Mouse (Mus musculus) heart, embryonic 16.5 days (tissue): ENCODE measurements around the gene Ccdc34. TPM values are rescaled to one million over a fixed set of nuclear protein-coding genes. Genes with fewer than 3 reads are reported as not detected.

Experiments
- ATAC-seq: fragments of 200-750 bp; cut with Nextera tagmentation; replicated peaks from 2 replicates; pipeline ENCODE4 v1.8.0; 2017; ENCODE audit warnings: moderate number of reproducible peaks; ENCODE audit not compliant: insufficient read depth, low FRiP score; ENCODE audit errors: extremely low read depth
- H3K27ac ChIP-seq: fragments of 300-500 bp; sonication (generic); 2 replicates; pipeline ENCODE4 v1.5.1; 2014; ENCODE audit warnings: mild to moderate bottlenecking, low read length, control low read depth, moderate library complexity
- H3K27me3 ChIP-seq: fragments of 300-500 bp; sonication (generic); 2 replicates; pipeline ENCODE4 v1.6.1; 2014; ENCODE audit warnings: low read length, mixed read lengths; ENCODE audit not compliant: control insufficient read depth, insufficient read depth
- H3K36me3 ChIP-seq: fragments of 300-500 bp; sonication (generic); 2 replicates; pipeline ENCODE4 v1.6.1; 2014; ENCODE audit not compliant: control insufficient read depth, insufficient read depth
- H3K4me1 ChIP-seq: fragments of 300-500 bp; sonication (generic); 2 replicates; pipeline ENCODE4 v1.6.1; 2014; ENCODE audit warnings: low read length, mixed read lengths; ENCODE audit not compliant: control insufficient read depth, insufficient read depth
- H3K4me2 ChIP-seq: fragments of 300-500 bp; sonication (generic); 2 replicates; pipeline ENCODE4 v1.6.1; 2014; ENCODE audit warnings: low read depth, mild to moderate bottlenecking, control low read depth, low read length
- H3K4me3 ChIP-seq: fragments of 300-500 bp; sonication (generic); 2 replicates; pipeline ENCODE4 v1.5.1; 2014; ENCODE audit warnings: mild to moderate bottlenecking, control low read depth, low read length
- H3K9ac ChIP-seq: fragments of 300-500 bp; sonication (generic); 2 replicates; pipeline ENCODE4 v1.6.1; 2014; ENCODE audit warnings: low read length, control low read depth
- H3K9me3 ChIP-seq: fragments of 300-500 bp; sonication (generic); replicated peaks from 2 replicates; pipeline ENCODE4 v1.6.1; 2016; ENCODE audit warnings: low read length; ENCODE audit not compliant: control insufficient read depth
- WGBS: fragments of 180-500 bp; shearing (Covaris S2); extraction: QIAGEN DNeasy Blood & Tissue Kit; methylation state at CpG from one replicate; pipeline ENCODE4 v1.1.7; 2014; 5-methylcytosine and 5-hydroxymethylcytosine counted together
- polyA plus RNA-seq: library from polyadenylated mRNA; unstranded; fragments of >200 nt; fragmentation: Nextera tagmentation; extraction: Ambion mirVana; gene quantifications from 2 replicates; pipeline ENCODE4 v1.2.1, GENCODE M21; 2015

Gene Ccdc34
- polyA plus RNA-seq, 1 experiment from 2014 or later, result 26.4 TPM

DNA sequence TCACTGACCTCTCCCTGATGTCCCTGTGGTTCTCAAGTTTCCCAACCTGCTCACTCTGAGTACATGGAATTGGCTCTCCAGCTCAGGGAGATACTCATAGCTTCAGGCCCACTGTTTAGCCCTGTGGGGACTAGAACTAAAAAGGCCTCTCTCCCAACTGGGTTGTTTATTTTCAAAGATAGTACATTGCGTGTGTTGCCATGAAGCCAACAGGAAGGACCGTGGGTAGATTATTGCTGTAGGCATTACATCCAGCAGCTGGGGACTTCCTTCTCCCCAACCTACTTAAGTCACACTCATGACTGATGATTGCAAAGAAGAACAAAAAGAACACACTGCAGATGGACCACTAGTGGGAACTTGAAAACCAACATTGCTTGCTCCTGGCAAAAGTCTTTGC, 159.8 kb downstream of the Ccdc34 start:
- Histone ChIP-seq H3K9me3 (no peaks in the 10 kb centered on the region), H3K36me3 (no peaks in the 10 kb centered on the region), H3K4me2 (no peak overlapping the region), H3K4me3 (no peak overlapping the region), H3K9ac (peak overlapping the region; percentile 36; the same call in 1 of the 2 replicates), H3K4me1 (peaks cover 44% of the 10 kb centered on the region), H3K27ac (peak overlapping the region; percentile 88), H3K27me3 (no peaks in the 10 kb centered on the region)
- ATAC-seq, result no peak
- WGBS, result 35% methylated on average over 2 of the region's 2 CpGs

DNA sequence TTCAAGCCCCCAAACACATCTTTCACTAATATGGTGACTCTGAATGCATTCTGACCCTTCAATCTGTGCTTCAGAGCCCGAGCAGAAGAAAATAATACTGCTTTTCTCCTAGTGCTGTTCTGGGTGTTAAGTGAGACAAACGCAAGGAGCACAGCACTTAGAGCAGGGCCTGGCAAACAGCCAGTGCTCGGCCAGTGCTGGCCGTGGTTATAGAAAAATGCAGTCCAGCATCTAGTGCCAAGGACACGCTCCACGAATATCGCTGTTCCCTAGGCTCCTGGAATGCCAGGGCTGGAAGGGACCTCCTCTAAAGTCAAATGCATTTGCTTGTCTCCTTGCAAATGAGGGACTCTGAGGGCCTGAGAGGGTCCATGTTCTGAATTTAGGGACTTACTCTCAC, 160.3 kb downstream of the Ccdc34 start:
- Histone ChIP-seq H3K36me3 (no peaks in the 10 kb centered on the region), H3K4me1 (peaks cover 49% of the 10 kb centered on the region)
- ATAC-seq, result peak; percentile 79

DNA sequence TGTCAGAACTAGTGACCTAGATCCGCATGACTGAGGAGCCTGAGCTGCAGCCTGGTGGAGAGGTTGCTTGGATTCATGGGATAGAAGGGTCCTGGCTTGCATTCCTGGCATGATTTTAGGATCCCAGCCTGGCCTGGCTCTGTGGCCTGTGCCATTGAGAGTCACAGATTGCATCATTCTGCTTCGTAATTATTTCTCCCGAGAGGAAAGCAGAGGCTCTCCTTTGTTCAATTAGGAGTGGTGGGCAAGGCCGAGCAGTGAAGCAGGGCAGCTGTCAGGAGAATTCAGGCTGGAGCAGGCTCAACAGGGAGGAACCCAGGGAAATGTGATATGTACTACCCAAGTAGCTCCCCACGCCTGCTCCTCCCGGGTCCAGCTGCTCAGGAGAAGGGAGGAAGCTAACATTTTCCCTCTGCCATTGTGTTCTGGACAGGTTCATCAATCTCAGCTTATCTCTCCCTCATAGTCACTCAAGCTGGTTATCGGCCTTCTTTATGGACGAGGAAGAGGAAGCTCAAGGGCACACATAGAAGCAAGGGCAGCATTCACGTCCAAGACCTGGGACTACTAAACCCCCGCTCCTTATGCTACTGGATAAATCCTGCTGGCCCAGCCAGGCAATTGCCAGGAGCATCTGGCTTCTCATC, 162.2 kb downstream of the Ccdc34 start:
- Histone ChIP-seq H3K9ac (peak overlapping the region; percentile 13; the same call in 1 of the 2 replicates), H3K4me2 (no peak overlapping the region)
- ATAC-seq, result peak; percentile 39; the same call in 1 of the 2 replicates

More for the DNA sequence above, 160.3 kb downstream of the Ccdc34 start:
- Histone ChIP-seq H3K9me3 (no peaks in the 10 kb centered on the region), H3K4me2 (no peak overlapping the region), H3K9ac (no peak overlapping the region), H3K4me3 (no peak overlapping the region), H3K27ac (peak overlapping the region; percentile 88), H3K27me3 (no peaks in the 10 kb centered on the region)
- WGBS, result 20% methylated on average over 7 of the region's 7 CpGs

DNA sequence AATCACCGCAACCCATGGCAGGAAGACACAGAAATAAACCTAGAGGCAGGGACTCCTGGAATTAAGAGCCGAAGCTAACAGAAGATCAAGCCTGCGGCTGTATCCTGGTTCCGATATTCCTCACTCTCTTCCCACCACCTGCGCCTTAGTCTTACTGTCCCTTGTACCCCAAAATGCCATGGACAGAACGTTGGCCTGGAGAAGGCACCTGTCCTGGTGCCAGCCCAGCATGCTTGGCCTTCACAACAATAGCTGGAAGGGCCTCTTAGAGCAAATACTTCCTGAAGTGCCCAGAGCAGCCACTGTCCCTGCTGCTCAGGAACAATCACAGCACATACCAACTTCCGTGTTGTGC, 162.7 kb downstream of the Ccdc34 start:
- no peak for ATAC-seq
- H3K36me3 ChIP-seq, result no peaks in the 10 kb centered on the region
- no peak overlapping the region for H3K4me2 ChIP-seq
- peak overlapping the region; percentile 68 for H3K27ac ChIP-seq
- WGBS, result 54% methylated on average over 7 of the region's 7 CpGs
- no peaks in the 10 kb centered on the region for H3K9me3 ChIP-seq
- H3K27me3 ChIP-seq, result no peaks in the 10 kb centered on the region
- peaks cover 55% of the 10 kb centered on the region for H3K4me1 ChIP-seq
- H3K4me3 ChIP-seq, result no peak overlapping the region
- H3K9ac ChIP-seq, result 0 out of 2 replicates have a peak overlapping the region, but pooled peaks have one; percentile 13

More for the DNA sequence above, 162.2 kb downstream of the Ccdc34 start:
- Histone ChIP-seq H3K4me3 (no peak overlapping the region), H3K36me3 (no peaks in the 10 kb centered on the region), H3K27me3 (no peaks in the 10 kb centered on the region), H3K9me3 (no peaks in the 10 kb centered on the region), H3K27ac (peak overlapping the region; percentile 68), H3K4me1 (peaks cover 55% of the 10 kb centered on the region)
- 19% methylated on average over 10 of the region's 10 CpGs for WGBS

DNA sequence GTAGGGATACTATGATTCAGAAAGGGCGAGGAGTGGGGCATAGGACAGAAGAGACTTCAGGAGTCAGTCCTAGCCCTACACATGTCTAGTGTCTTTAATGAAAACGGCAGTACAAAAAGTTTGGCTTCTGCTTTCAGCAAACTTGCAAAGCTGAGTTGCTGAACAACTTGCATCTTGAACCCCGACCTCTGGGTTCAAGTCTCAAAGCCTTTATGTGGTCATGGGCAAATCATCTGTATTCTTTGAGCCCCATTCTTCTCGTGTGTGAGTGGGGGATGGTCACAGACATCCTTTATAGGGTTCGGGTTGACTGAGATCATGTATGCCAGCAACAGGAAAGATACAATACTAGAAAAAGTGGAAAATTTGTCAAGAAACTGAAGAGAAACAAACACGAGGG, 164.0 kb downstream of the Ccdc34 start:
- ATAC-seq, result no peak
- Histone ChIP-seq H3K4me1 (peaks cover 57% of the 10 kb centered on the region), H3K27me3 (no peaks in the 10 kb centered on the region), H3K4me3 (no peak overlapping the region), H3K9me3 (no peaks in the 10 kb centered on the region), H3K9ac (no peak overlapping the region), H3K36me3 (no peaks in the 10 kb centered on the region), H3K27ac (peak overlapping the region; percentile 68), H3K4me2 (no peak overlapping the region)
- 79% methylated on average over 6 of the region's 6 CpGs for WGBS

DNA sequence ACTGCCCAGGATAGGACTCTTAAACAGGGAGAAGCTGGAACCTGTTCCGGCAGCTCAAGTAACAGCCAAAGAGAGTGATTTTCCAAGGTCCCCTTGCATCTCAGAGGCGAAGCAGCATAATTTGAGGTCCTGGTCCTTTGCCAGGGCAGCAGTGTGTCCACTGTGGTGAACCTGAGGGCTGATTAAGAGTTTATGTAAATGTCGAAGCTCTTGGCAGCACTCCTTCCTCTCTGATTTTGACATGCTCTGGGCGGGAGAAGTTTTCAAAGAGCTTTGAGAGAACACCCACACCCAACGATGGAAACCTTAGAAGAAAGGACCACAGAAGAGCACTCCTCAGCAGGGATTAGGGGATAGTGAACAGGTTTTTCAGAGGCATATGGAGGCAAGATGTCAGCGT, 164.6 kb downstream of the Ccdc34 start:
- no peak for ATAC-seq
- H3K36me3 ChIP-seq, result no peaks in the 10 kb centered on the region
- H3K4me3 ChIP-seq, result no peak overlapping the region
- no peak overlapping the region for H3K4me2 ChIP-seq
- peaks cover 51% of the 10 kb centered on the region for H3K4me1 ChIP-seq
- WGBS, result 42% methylated on average over 6 of the region's 6 CpGs
- H3K9ac ChIP-seq, result no peak overlapping the region
- peak overlapping the region; percentile 68 for H3K27ac ChIP-seq
- H3K27me3 ChIP-seq, result no peaks in the 10 kb centered on the region
- H3K9me3 ChIP-seq, result no peaks in the 10 kb centered on the region

DNA sequence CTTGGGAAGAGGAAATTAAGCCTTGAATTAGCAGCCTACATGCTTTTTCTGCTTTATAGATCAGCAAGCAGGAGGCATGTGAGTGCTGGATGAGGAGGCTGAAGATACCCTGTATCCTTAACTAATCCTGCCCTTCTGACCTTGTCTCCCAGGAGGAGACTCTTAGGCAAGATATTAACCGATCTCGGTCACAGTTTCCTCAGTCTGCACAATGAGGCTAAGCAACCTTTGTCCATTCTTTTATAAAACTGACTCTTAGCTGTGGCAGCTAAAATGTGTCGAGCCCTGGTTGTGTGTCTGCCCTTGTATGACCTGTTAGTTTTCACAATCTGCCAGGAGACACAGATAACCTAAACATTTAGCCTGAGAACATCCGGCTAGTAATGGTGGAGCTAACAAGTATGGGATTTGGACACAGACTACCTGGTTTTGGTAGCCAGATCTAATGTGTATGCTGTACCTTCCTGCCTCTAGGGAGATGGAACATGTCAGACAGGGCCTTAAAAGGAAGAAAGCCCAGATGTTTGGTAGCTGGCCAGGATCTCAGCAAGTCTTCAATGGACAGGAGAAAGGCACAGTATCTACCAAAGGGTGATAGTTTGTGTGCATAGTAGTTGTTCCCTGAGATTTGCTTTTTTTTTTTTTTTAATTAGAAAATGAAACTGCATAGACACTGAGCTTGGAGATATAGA, 165.3 kb downstream of the Ccdc34 start:
- Histone ChIP-seq H3K4me2 (no peak overlapping the region), H3K4me3 (no peak overlapping the region), H3K36me3 (no peaks in the 10 kb centered on the region), H3K4me1 (peaks cover 50% of the 10 kb centered on the region), H3K9ac (no peak overlapping the region), H3K27ac (peak overlapping the region; percentile 68), H3K27me3 (no peaks in the 10 kb centered on the region), H3K9me3 (no peaks in the 10 kb centered on the region)
- ATAC-seq, result no peak
- WGBS, result 53% methylated on average over 4 of the region's 4 CpGs

DNA sequence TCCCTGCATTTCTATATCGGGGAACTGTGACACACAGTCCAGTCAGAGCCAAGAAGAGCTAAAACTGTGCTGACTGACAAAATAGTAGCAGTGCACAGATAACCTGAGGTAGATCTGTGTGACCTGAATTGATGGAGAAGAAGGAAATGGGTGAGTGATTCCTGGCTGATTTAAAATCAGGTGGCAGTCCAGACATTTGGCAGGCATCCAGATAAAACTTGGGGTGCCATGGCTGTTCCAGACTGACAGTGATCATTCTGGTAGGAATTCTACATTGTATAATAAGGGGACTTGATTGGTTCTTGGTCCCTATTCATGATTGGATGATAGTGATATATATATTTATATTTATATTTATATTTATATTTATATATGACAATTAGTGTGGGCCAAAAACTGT, 166.5 kb downstream of the Ccdc34 start:
- H3K4me1 ChIP-seq, result peaks cover 47% of the 10 kb centered on the region
- H3K27ac ChIP-seq, result no peak overlapping the region
- H3K9ac ChIP-seq, result no peak overlapping the region
- WGBS, result 79% methylated on average over 1 of the region's 1 CpGs
- H3K4me3 ChIP-seq, result no peak overlapping the region
- H3K36me3 ChIP-seq, result no peaks in the 10 kb centered on the region
- no peaks in the 10 kb centered on the region for H3K9me3 ChIP-seq
- no peaks in the 10 kb centered on the region for H3K27me3 ChIP-seq
- no peak for ATAC-seq
- H3K4me2 ChIP-seq, result no peak overlapping the region

DNA sequence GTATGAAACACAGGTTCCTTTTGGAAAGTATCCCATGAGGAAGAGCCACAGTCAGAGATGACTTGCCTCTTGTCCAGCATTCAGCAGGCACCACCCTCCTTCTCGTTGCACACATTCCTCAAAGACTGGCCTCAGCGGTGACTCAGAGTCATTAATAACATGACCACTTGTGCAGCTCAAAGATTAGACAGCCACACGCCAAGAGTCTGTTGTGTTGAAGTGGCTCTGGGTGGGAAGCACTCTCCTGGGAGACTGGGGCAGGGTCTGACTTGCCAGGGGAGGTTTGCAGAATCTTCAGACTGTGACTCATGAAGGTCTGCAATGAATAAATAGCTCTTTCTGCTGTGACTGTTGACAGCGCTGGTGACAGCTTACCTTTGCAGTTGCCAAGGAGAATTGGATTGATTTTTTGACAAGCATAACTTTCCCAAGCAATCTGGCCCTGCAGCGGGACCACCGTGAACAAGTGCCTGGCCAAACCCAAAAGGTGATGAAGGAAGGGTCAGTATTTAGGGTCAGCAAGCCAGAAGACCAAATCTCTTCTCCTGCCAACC, 168.9 kb downstream of the Ccdc34 start:
- Histone ChIP-seq H3K9ac (no peak overlapping the region), H3K27me3 (no peaks in the 10 kb centered on the region), H3K4me1 (peaks cover 37% of the 10 kb centered on the region), H3K36me3 (no peaks in the 10 kb centered on the region), H3K4me2 (peak overlapping the region; percentile 30), H3K4me3 (no peak overlapping the region), H3K27ac (peak overlapping the region; percentile 86), H3K9me3 (no peaks in the 10 kb centered on the region)
- ATAC-seq, result peak; percentile 94
- WGBS, result 12% methylated on average over 6 of the region's 6 CpGs
